Comparison of ENCODE assay signal across 20 mouse cellular contexts in the genomic region with DNA sequence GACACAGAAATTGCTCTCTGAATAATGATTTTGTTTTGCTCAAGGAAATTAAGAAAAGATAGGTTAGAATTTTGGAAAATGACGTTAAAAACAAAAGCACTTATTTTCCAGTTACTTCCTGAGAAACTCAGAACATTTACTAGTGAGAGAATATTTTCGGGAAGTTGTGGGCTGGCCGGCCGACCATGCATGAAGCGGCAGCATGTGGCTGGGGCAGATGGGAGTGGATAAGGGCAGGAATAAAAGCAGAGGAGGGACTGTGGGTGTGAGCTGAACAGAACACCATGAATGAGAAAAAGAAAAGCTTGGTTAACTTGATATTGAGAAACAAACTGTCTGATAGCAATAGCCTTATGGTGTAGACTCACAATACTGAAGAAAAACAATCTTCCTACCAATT.
DNase-seq lines count a peak whose midpoint lies in the region; ATAC-seq lines count a peak whose summit lies in the region.
"Had no signal": no experiment of that assay in that cellular context is flagged by ENCODE, and none has a peak within 500 bp of the region (broad histone marks: within the 10 kb centered on the region; RNA-seq: fewer than 3 reads in every experiment).

No protein-coding gene starts in this region.

- ATAC-seq in kidney, embryonic 16.5 days (ENCODE audit: low FRiP score, low TSS enrichment), result peak; percentile 78; the same call in 1 of the 2 replicates
- ATAC-seq in kidney, embryonic 14.5 days (ENCODE audit: low FRiP score, low TSS enrichment), result no peak
- ATAC-seq: forebrain, embryonic 15.5 days; intestine, embryonic 15.5 days; liver, embryonic 12.5 days; midbrain, embryonic 16.5 days had no signal

- H3K27ac ChIP-seq in kidney, embryonic 16.5 days (ENCODE audit: low read length), result no peak overlapping the region
- no peak overlapping the region for H3K27ac ChIP-seq in kidney, embryonic 14.5 days (ENCODE audit: low read depth, low read length)
- H3K27ac ChIP-seq: forebrain, embryonic 15.5 days; hindbrain, embryonic 13.5 days; intestine, embryonic 15.5 days; liver, embryonic 12.5 days; macrophage had no signal

- H3K4me3 ChIP-seq in kidney, embryonic 16.5 days (ENCODE audit: low read length), result no peak overlapping the region
- H3K4me3 ChIP-seq in kidney, embryonic 14.5 days (ENCODE audit: low read length), result no peak overlapping the region
- H3K4me3 ChIP-seq: erythroblast, embryonic 14.5 days; forebrain, embryonic 15.5 days; hindbrain, embryonic 13.5 days; intestine, embryonic 15.5 days; liver, embryonic 12.5 days had no signal

- H3K9me3 ChIP-seq in kidney, embryonic 16.5 days (ENCODE audit: low read length), result no peaks in the 10 kb centered on the region
- no peaks in the 10 kb centered on the region for H3K9me3 ChIP-seq in kidney, embryonic 14.5 days (ENCODE audit: control insufficient read depth, low read length)
- H3K9me3 ChIP-seq: forebrain, embryonic 15.5 days; hindbrain, embryonic 13.5 days; intestine, embryonic 15.5 days; liver, embryonic 12.5 days had no signal

- 41% methylated on average over 5 of the region's 5 CpGs for whole genome bisulfite sequencing in kidney, embryonic 16.5 days
- 57% methylated on average over 5 of the region's 5 CpGs for WGBS in kidney, embryonic 14.5 days

- intact Hi-C loops in heart, postnatal 14 days (cut with DNase I), result no loop called here

- no peaks in the 10 kb centered on the region for H3K36me3 ChIP-seq in kidney, embryonic 16.5 days (ENCODE audit: insufficient read depth, low read length)
- H3K36me3 ChIP-seq in kidney, embryonic 14.5 days (ENCODE audit: control insufficient read depth, insufficient read depth, low read length), result no peaks in the 10 kb centered on the region
- H3K36me3 ChIP-seq: forebrain, embryonic 15.5 days; hindbrain, embryonic 13.5 days; intestine, embryonic 15.5 days; liver, embryonic 12.5 days had no signal

- H3K4me2 ChIP-seq in kidney, embryonic 16.5 days (replicated peaks; ENCODE audit: low read depth, low read length), result no peak overlapping the region
- no peak overlapping the region for H3K4me2 ChIP-seq in kidney, embryonic 14.5 days (replicated peaks; ENCODE audit: low read depth, low read length)
- H3K4me2 ChIP-seq: forebrain, embryonic 15.5 days; hindbrain, embryonic 13.5 days; intestine, embryonic 15.5 days; liver, embryonic 12.5 days; lung, embryonic 14.5 days had no signal

- peak; percentile 62 for DNase-seq in right cerebral cortex, adult 18-20 months
- DNase-seq in right cerebral cortex, postnatal 4 days, result no peak
- peak; percentile 60 to 63 for DNase-seq in layer of hippocampus, postnatal 36 days
- no peak for DNase-seq in lung, postnatal 4 days
- DNase-seq in heart, postnatal 14 days, result no peak
- DNase-seq: adrenal gland, adult 2 months; cerebellum, adult 11-12 months; heart, adult 18-20 months; lung, embryonic 14.5 days; thymus, postnatal 25 days had no signal

- no peaks in the 10 kb centered on the region for H3K27me3 ChIP-seq in kidney, embryonic 16.5 days (ENCODE audit: insufficient read depth, low read length)
- no peaks in the 10 kb centered on the region for H3K27me3 ChIP-seq in kidney, embryonic 14.5 days (ENCODE audit: control insufficient read depth, insufficient read depth, low read length)
- H3K27me3 ChIP-seq: CH12.LX; forebrain, embryonic 15.5 days; hindbrain, embryonic 13.5 days; intestine, embryonic 15.5 days; liver, embryonic 12.5 days had no signal

- no peak overlapping the region for H3K9ac ChIP-seq in kidney, embryonic 16.5 days (replicated peaks; ENCODE audit: low read length)
- no peak overlapping the region for H3K9ac ChIP-seq in kidney, embryonic 14.5 days (ENCODE audit: low read depth, low read length)
- H3K9ac ChIP-seq: forebrain, embryonic 15.5 days; hindbrain, embryonic 13.5 days; intestine, embryonic 15.5 days; liver, embryonic 12.5 days; lung, embryonic 14.5 days had no signal

- H3K4me1 ChIP-seq in kidney, embryonic 16.5 days (ENCODE audit: insufficient read depth, low read length), result no peaks in the 10 kb centered on the region
- no peaks in the 10 kb centered on the region for H3K4me1 ChIP-seq in kidney, embryonic 14.5 days (ENCODE audit: control insufficient read depth, insufficient read depth, low read length)
- H3K4me1 ChIP-seq: forebrain, embryonic 15.5 days; hindbrain, embryonic 13.5 days; intestine, embryonic 15.5 days; liver, embryonic 12.5 days had no signal

Comparison
In these comparisons a context has a peak if more than half of its experiments do, and no peak if none do; other contexts are left out.
1. DNase-seq: peak in right cerebral cortex, adult 18-20 months (single experiment) and layer of hippocampus, postnatal 36 days (2 of 2); none in right cerebral cortex, postnatal 4 days (single experiment), lung, postnatal 4 days (0 of 2) and heart, postnatal 14 days (0 of 2).